Mouse (Mus musculus) NIH3T3 (cell line): ENCODE results near the gene Olfr1323.

ENCODE experiments used
- DNase-seq: peaks from one replicate; pipeline ENCODE4 v3.0.0-alpha.2; 2012; ENCODE audit warnings: low read depth

Olfr1323 gene

GRCm38 (mm10) chrX:50019259-50019658, at the start of gene Olfr1323:
TSS of gene Olfr1323 (minus strand) at chrX:50019359.
- DNase-seq: no peak

DNA sequence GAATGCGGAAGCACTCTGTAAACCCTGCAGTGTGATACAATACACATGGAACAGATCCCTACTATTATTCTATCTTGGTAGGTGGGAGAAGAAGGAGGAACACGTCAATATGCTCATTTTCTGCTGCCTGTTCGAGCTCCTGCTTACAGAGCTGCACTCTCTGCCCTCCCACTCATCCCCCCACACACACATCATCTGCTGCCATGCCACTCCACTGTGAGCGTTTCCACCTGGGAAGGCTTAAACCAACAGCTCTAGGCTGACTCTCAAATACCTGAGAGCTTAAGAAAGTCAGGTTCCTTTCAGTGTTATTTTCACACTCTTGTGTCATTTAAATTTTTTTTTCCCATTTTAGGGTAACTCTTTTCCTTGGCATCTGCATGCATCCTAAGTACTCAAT, 6.9 kb downstream of the Olfr1323 start:
- DNase-seq: no peak
